Mouse (Mus musculus) lung, embryonic 16.5 days (tissue): ENCODE measurements around the gene Gm9936. TPM values are rescaled to one million over a fixed set of nuclear protein-coding genes. Genes with fewer than 3 reads are reported as not detected.
"Not testable (repeated sequence)": the region's sequence is repeated elsewhere in the genome, so short reads cannot be mapped to it uniquely, and the experiment has no call there.

Source experiments
- ATAC-seq: fragments of 200-750 bp; cut with Nextera tagmentation; 2 replicates; pipeline ENCODE4 v1.8.0; 2017; ENCODE audit warnings: low read depth, mild to moderate bottlenecking, moderate library complexity
- H3K27ac ChIP-seq: fragments of 300-500 bp; sonication (generic); 2 replicates; pipeline ENCODE4 v1.5.1; 2014; ENCODE audit warnings: mild to moderate bottlenecking, control low read depth, low read length
- H3K27me3 ChIP-seq: fragments of 300-500 bp; sonication (generic); 2 replicates; pipeline ENCODE4 v1.6.1; 2014; ENCODE audit warnings: low read depth, low read length, mixed read lengths; ENCODE audit not compliant: control insufficient read depth, insufficient read depth
- H3K36me3 ChIP-seq: fragments of 300-500 bp; sonication (generic); 2 replicates; pipeline ENCODE4 v1.6.1; 2014; ENCODE audit warnings: low read length; ENCODE audit not compliant: control insufficient read depth, insufficient read depth
- H3K4me1 ChIP-seq: fragments of 300-500 bp; sonication (generic); replicated peaks from 2 replicates; pipeline ENCODE4 v1.6.1; 2014; ENCODE audit warnings: low read length, mixed read lengths; ENCODE audit not compliant: control insufficient read depth, insufficient read depth
- H3K4me2 ChIP-seq: fragments of 300-500 bp; sonication (generic); 2 replicates; pipeline ENCODE4 v1.6.1; 2014; ENCODE audit warnings: low read depth, low read length, control low read depth
- H3K4me3 ChIP-seq: fragments of 300-500 bp; sonication (generic); 2 replicates; pipeline ENCODE4 v1.5.1; 2014; ENCODE audit warnings: mild to moderate bottlenecking, low read length, control low read depth
- H3K9ac ChIP-seq: fragments of 300-500 bp; sonication (generic); 2 replicates; pipeline ENCODE4 v1.6.1; 2014; ENCODE audit warnings: low read length, control low read depth
- H3K9me3 ChIP-seq: fragments of 300-500 bp; sonication (generic); 2 replicates; pipeline ENCODE4 v1.6.1; 2016; ENCODE audit warnings: low read length; ENCODE audit not compliant: control insufficient read depth
- WGBS: fragments of 180-500 bp; shearing (Covaris S2); extraction: QIAGEN DNeasy Blood & Tissue Kit; methylation state at CpG from one replicate; pipeline ENCODE4 v1.1.7; 2014; 5-methylcytosine and 5-hydroxymethylcytosine counted together
- polyA plus RNA-seq: library from polyadenylated mRNA; unstranded; fragments of >200 nt; fragmentation: Nextera tagmentation; extraction: Ambion mirVana; gene quantifications from 2 replicates; pipeline ENCODE4 v1.2.1, GENCODE M21; 2015

Gene Gm9936
- polyA plus RNA-seq, 1 experiment from 2014 or later: 0.06 TPM

GRCm38 (mm10) chr5:114851565-114852236 lies 6.8 kb downstream of the Gm9936 start:
- Histone ChIP-seq H3K4me2 (no peak overlapping the region), H3K9ac (no peak overlapping the region), H3K9me3 (no peaks in the 10 kb centered on the region), H3K36me3 (no peaks in the 10 kb centered on the region), H3K4me1 (no peaks in the 10 kb centered on the region), H3K27ac (no peak overlapping the region), H3K27me3 (no peaks in the 10 kb centered on the region), H3K4me3 (no peak overlapping the region)
- 75% methylated on average over 20 of the region's 20 CpGs for WGBS
- ATAC-seq: no peak; the same call in 1 of the 2 replicates

- not testable (repeated sequence) for H3K4me1 ChIP-seq, H3K9me3 ChIP-seq, H3K9ac ChIP-seq, H3K4me3 ChIP-seq, H3K4me2 ChIP-seq, ATAC-seq, H3K27me3 ChIP-seq, H3K27ac ChIP-seq, H3K36me3 ChIP-seq
- WGBS: 81% methylated on average over 2 of the region's 2 CpGs
These were observed 14.1 kb downstream of the Gm9936 start for GRCm38 (mm10) chr5:114844371-114844770.

- WGBS: 58% methylated on average over 5 of the region's 5 CpGs
- Histone ChIP-seq H3K36me3 (no peaks in the 10 kb centered on the region), H3K27me3 (no peaks in the 10 kb centered on the region), H3K4me3 (no peak overlapping the region), H3K9ac (no peak overlapping the region), H3K4me1 (peaks cover 5% of the 10 kb centered on the region; the same call in 1 of the 2 replicates), H3K9me3 (peaks cover 4% of the 10 kb centered on the region; the same call in 1 of the 2 replicates), H3K27ac (no peak overlapping the region), H3K4me2 (no peak overlapping the region)
- ATAC-seq: no peak
These were observed 15.8 kb downstream of the Gm9936 start for GRCm38 (mm10) chr5:114842674-114843073.

- not testable (repeated sequence) for H3K9me3 ChIP-seq, H3K36me3 ChIP-seq, H3K4me1 ChIP-seq, H3K27ac ChIP-seq, H3K27me3 ChIP-seq, H3K4me3 ChIP-seq, H3K9ac ChIP-seq, H3K4me2 ChIP-seq, ATAC-seq
- WGBS: 21% methylated on average over 3 of the region's 3 CpGs
These were observed 16.3 kb downstream of the Gm9936 start for GRCm38 (mm10) chr5:114842155-114842554.

- 0 out of 2 replicates have a peak, but pooled peaks have one; percentile 31 for ATAC-seq
- not testable (repeated sequence) for H3K9ac ChIP-seq, H3K27me3 ChIP-seq, H3K36me3 ChIP-seq, H3K27ac ChIP-seq, H3K4me3 ChIP-seq, H3K4me1 ChIP-seq, H3K4me2 ChIP-seq, H3K9me3 ChIP-seq
- 45% methylated on average over 5 of the region's 5 CpGs for WGBS
These were observed 18.0 kb downstream of the Gm9936 start for GRCm38 (mm10) chr5:114840481-114840880.

GRCm38 (mm10) chr5:114836886-114837285 lies 21.6 kb downstream of the Gm9936 start:
- Histone ChIP-seq H3K4me1 (no peaks in the 10 kb centered on the region; the same call in 1 of the 2 replicates), H3K9me3 (peaks cover 4% of the 10 kb centered on the region; the same call in 1 of the 2 replicates), H3K4me2 (no peak overlapping the region), H3K36me3 (no peaks in the 10 kb centered on the region), H3K27me3 (no peaks in the 10 kb centered on the region), H3K27ac (no peak overlapping the region), H3K9ac (no peak overlapping the region), H3K4me3 (no peak overlapping the region)
- WGBS: 37% methylated on average over 12 of the region's 12 CpGs
- ATAC-seq: peak; percentile 79

GRCm38 (mm10) chr5:114829740-114830139 lies 28.7 kb downstream of the Gm9936 start:
- Histone ChIP-seq H3K4me2 (no peak overlapping the region), H3K4me3 (no peak overlapping the region), H3K27me3 (no peaks in the 10 kb centered on the region), H3K9me3 (no peaks in the 10 kb centered on the region), H3K36me3 (no peaks in the 10 kb centered on the region), H3K9ac (no peak overlapping the region), H3K27ac (no peak overlapping the region), H3K4me1 (peaks cover 3% of the 10 kb centered on the region; the same call in 1 of the 2 replicates)
- ATAC-seq: no peak
- 67% methylated on average over 3 of the region's 3 CpGs for WGBS

- Histone ChIP-seq H3K27me3 (no peaks in the 10 kb centered on the region), H3K36me3 (no peaks in the 10 kb centered on the region), H3K9me3 (no peaks in the 10 kb centered on the region), H3K27ac (no peak overlapping the region), H3K4me2 (no peak overlapping the region), H3K4me3 (no peak overlapping the region), H3K4me1 (peaks cover 3% of the 10 kb centered on the region; the same call in 1 of the 2 replicates), H3K9ac (no peak overlapping the region)
- 70% methylated on average over 12 of the region's 12 CpGs for WGBS
- ATAC-seq: no peak
These were observed 31.1 kb downstream of the Gm9936 start for GRCm38 (mm10) chr5:114827427-114827826.

GRCm38 (mm10) chr5:114825978-114826691 lies 32.3 kb downstream of the Gm9936 start:
- H3K36me3 ChIP-seq: peaks cover 4% of the 10 kb centered on the region
- no peaks in the 10 kb centered on the region for H3K27me3 ChIP-seq
- peaks cover 4% of the 10 kb centered on the region for H3K9me3 ChIP-seq
- no peak overlapping the region for H3K27ac ChIP-seq
- peaks cover 3% of the 10 kb centered on the region; the same call in 1 of the 2 replicates for H3K4me1 ChIP-seq
- WGBS: 6% methylated on average over 27 of the region's 27 CpGs
- peak overlapping the region; percentile 35 for H3K4me3 ChIP-seq
- H3K9ac ChIP-seq: peak overlapping the region; percentile 53
- peak; percentile 79 for ATAC-seq
- H3K4me2 ChIP-seq: peak overlapping the region; percentile 62
